Mouse (Mus musculus) midbrain, embryonic 12.5 days (tissue): ENCODE measurements around the gene Fam110a. TPM values are rescaled to one million over a fixed set of nuclear protein-coding genes. Genes with fewer than 3 reads are reported as not detected.

Experiments used
- ATAC-seq: fragments of 200-750 bp; cut with Nextera tagmentation; 2 replicates; pipeline ENCODE4 v1.8.0; 2017; ENCODE audit warnings: low read depth, moderate TSS enrichment, moderate library complexity; ENCODE audit not compliant: low FRiP score
- H3K27ac ChIP-seq: fragments of 300-500 bp; sonication (generic); replicated peaks from 2 replicates; pipeline ENCODE4 v1.5.1; 2016; ENCODE audit warnings: mild to moderate bottlenecking
- H3K27me3 ChIP-seq: fragments of 300-500 bp; sonication (generic); 2 replicates; pipeline ENCODE4 v1.6.1; 2016; ENCODE audit warnings: mild to moderate bottlenecking
- H3K36me3 ChIP-seq: fragments of 300-500 bp; sonication (generic); 2 replicates; pipeline ENCODE4 v1.6.1; 2016
- H3K4me1 ChIP-seq: fragments of 300-500 bp; sonication (generic); 2 replicates; pipeline ENCODE4 v1.6.1; 2016
- H3K4me2 ChIP-seq: fragments of 300-500 bp; sonication (generic); replicated peaks from 2 replicates; pipeline ENCODE4 v1.6.1; 2016; ENCODE audit warnings: mild to moderate bottlenecking, moderate library complexity
- H3K4me3 ChIP-seq: fragments of 300-500 bp; sonication (generic); 2 replicates; pipeline ENCODE4 v1.5.1; 2016; ENCODE audit warnings: mild to moderate bottlenecking
- H3K9ac ChIP-seq: fragments of 300-500 bp; sonication (generic); replicated peaks from 2 replicates; pipeline ENCODE4 v1.6.1; 2016; ENCODE audit warnings: mild to moderate bottlenecking, moderate library complexity
- H3K9me3 ChIP-seq: fragments of 300-500 bp; sonication (generic); 2 replicates; pipeline ENCODE4 v1.6.1; 2016; ENCODE audit warnings: mild to moderate bottlenecking
- WGBS: fragments of 180-500 bp; shearing (Covaris S2); methylation state at CpG from one replicate; pipeline ENCODE4 v1.1.7; 2016; 5-methylcytosine and 5-hydroxymethylcytosine counted together
- polyA plus RNA-seq: library from polyadenylated mRNA; unstranded; fragments of >200 nt; fragmentation: Nextera tagmentation; extraction: Ambion mirVana; gene quantifications from 2 replicates; pipeline ENCODE4 v1.2.1, GENCODE M21; 2016

Gene Fam110a
- polyA plus RNA-seq: 114 and 120 TPM in 2 replicates

DNA sequence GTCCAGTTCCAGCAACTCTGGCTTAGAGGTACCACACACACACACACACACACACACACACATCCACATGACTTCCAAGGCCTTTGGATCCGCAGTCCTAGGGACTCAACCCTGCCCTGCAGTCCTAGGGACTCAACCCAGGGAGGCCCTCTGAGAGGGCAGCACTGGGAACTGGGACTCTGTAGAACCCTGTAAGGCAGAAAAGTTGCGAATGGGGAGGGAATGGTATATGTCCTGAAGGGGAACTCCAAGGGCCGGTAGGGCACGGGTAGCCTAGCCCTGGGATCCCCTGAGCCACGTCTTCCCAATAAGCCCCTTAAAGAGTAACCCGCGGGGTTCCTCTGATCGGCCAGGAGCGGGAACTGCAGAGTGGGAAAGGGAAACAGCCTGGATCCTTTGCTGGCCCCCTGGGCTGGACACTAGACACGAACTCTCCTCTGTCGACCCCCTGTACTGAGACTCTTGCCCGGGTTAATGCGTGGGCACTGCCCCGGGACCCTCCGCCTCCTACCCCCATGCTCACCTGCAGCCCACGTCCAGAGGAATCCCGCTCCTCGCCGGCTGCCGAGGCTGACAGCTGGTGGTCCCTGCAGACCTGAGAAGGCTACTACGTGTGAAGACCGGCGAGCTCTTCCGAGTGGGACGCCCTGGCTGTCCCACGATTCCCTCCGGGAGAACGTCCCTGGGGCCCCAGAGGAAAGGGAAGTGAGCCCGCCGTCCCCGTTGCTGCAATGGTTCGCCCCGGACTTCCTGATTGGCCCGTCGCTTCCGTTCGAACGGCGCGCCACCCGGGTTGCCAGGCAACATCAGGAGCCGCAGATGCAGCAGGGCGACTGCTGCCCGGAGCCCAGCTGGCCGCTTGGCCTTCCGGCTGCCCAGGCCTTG, at the start of gene Fam110a:
TSS of gene Fam110a (minus strand) at position 750 of the 885 bp plus-strand sequence.
- Histone ChIP-seq H3K4me1 (peaks cover 47% of the 10 kb centered on the region), H3K4me2 (peak within 1 kb of the TSS; percentile 74), H3K27ac (peak within 1 kb of the TSS; percentile 82), H3K36me3 (peaks cover 5% of the 10 kb centered on the region; the same call in 1 of the 2 replicates), H3K9ac (peak within 1 kb of the TSS; percentile 69), H3K9me3 (no peaks in the 10 kb centered on the region), H3K27me3 (no peaks in the 10 kb centered on the region), H3K4me3 (peak within 1 kb of the TSS; percentile 68)
- WGBS: under 1% methylated on average over 46 of the region's 46 CpGs
- peak; percentile 92 for ATAC-seq

GRCm38 (mm10) chr2:152029252-152030082, 49.4 kb upstream of the Fam110a start:
- Histone ChIP-seq H3K9me3 (no peaks in the 10 kb centered on the region), H3K36me3 (no peaks in the 10 kb centered on the region), H3K4me2 (peak overlapping the region; percentile 68), H3K27ac (peak overlapping the region; percentile 82), H3K9ac (peak overlapping the region; percentile 49; the same call in 1 of the 2 replicates), H3K4me3 (peak overlapping the region; percentile 55), H3K27me3 (peaks cover 55% of the 10 kb centered on the region), H3K4me1 (peaks cover 17% of the 10 kb centered on the region)
- peak; percentile 93 for ATAC-seq
- 1% methylated on average over 54 of the region's 54 CpGs for WGBS

- H3K9ac ChIP-seq: no peak overlapping the region
- peaks cover 22% of the 10 kb centered on the region for H3K27me3 ChIP-seq
- 52% methylated on average over 11 of the region's 11 CpGs for WGBS
- H3K4me1 ChIP-seq: peaks cover 14% of the 10 kb centered on the region
- H3K9me3 ChIP-seq: no peaks in the 10 kb centered on the region
- no peaks in the 10 kb centered on the region for H3K36me3 ChIP-seq
- H3K4me3 ChIP-seq: no peak overlapping the region
- H3K4me2 ChIP-seq: no peak overlapping the region
- no peak overlapping the region; the same call in 1 of the 2 replicates for H3K27ac ChIP-seq
- ATAC-seq: peak; percentile 45
Observed at GRCm38 (mm10) chr2:152024883-152025422, 44.9 kb upstream of the Fam110a start.

DNA sequence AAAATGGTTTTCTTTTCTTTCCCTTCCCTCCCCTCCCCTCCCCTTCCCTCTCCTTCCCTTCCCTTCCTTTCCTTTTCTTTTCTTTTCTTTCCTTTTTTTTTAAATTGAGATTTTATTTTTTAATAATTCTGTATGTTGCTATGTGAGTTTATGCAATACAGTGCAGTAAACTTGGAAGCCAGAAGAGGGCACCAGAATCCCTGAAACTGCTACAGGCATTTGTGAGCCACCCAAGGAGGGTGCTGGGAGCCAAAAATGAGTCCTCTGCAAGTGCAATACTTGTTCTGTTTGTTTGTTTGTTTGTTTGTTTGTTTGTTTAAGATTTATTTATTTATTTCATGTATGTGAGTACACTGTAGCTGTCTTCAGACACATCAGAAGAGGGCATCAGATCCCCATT, 42.0 kb upstream of the Fam110a start:
- Histone ChIP-seq H3K4me2 (no peak overlapping the region), H3K4me1 (0 out of 2 replicates have a peak, but pooled peaks cover 10% of the 10 kb centered on the region), H3K4me3 (no peak overlapping the region), H3K9me3 (no peaks in the 10 kb centered on the region), H3K27me3 (peaks cover 3% of the 10 kb centered on the region; the same call in 1 of the 2 replicates), H3K9ac (no peak overlapping the region), H3K27ac (no peak overlapping the region), H3K36me3 (no peaks in the 10 kb centered on the region)
- no peak for ATAC-seq

DNA sequence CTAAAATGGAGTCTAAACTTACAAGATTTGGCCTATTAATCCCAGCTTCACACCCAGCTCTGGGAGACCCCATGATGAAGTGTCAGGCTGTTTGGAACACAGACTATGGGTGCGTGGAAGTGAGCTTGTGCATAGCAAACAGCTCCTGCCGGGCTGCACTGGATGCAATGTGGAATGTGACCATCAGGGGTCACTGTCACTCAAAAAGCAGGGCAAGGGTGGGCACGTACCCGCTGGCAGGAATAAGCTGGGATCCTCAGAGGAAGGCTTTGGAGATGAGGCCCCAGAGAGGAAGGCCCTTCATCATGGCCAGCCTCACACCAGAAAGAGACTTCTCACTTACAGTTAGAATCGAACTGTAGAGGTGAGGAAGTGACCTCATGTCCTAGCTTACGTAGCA, 40.2 kb upstream of the Fam110a start:
- Histone ChIP-seq H3K4me2 (no peak overlapping the region), H3K9ac (no peak overlapping the region), H3K9me3 (no peaks in the 10 kb centered on the region), H3K27ac (no peak overlapping the region), H3K4me1 (peaks cover 9% of the 10 kb centered on the region; the same call in 1 of the 2 replicates), H3K27me3 (no peaks in the 10 kb centered on the region), H3K36me3 (no peaks in the 10 kb centered on the region), H3K4me3 (no peak overlapping the region)
- WGBS: 20% methylated on average over 6 of the region's 6 CpGs
- ATAC-seq: peak; percentile 55

DNA sequence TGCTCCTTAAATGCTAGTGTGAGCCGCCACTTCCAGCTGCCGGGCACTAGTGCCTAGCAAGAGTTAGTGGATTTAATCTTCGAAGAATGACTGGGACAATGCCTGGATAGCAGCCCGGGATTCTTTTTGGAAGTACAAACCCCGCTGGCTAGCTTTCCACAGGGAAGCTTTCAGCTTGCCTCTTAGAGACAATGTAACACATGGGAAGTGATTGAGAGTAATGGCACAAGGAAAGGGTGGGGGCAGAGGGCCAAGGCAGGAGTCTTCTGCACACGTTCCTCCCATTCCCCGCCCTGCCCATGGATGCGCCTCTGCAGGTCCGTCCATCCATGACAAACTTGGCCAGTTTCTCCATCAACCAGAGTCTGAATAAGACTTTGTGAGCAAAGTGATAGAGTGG, 36.6 kb upstream of the Fam110a start:
- no peak overlapping the region for H3K27ac ChIP-seq
- ATAC-seq: no peak
- WGBS: 43% methylated on average over 9 of the region's 9 CpGs
- no peak overlapping the region for H3K4me3 ChIP-seq
- no peaks in the 10 kb centered on the region for H3K27me3 ChIP-seq
- no peaks in the 10 kb centered on the region for H3K9me3 ChIP-seq
- no peaks in the 10 kb centered on the region; the same call in 1 of the 2 replicates for H3K4me1 ChIP-seq
- no peak overlapping the region for H3K9ac ChIP-seq
- H3K36me3 ChIP-seq: no peaks in the 10 kb centered on the region
- H3K4me2 ChIP-seq: no peak overlapping the region

DNA sequence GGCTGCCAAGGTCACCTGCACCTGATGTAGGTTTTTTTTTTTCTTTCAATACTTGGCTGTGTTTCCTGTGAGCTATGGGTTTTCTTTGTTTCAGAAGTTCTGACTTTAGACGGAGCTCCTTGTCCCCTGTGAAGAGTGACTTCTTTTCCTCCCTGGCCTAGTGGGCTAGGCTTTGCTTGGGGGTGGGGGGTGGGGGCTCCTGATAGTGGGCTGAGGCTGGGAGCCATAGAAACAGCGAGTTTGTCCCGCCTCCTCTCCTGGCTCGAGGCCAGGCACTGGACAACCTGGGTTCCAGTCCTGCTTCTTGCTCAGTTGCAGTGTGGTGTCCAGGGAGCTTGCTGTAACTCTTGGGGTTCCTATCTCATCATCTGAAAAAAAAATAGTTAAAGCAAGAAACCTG, 36.0 kb upstream of the Fam110a start:
- ATAC-seq: no peak
- no peaks in the 10 kb centered on the region for H3K27me3 ChIP-seq
- H3K9ac ChIP-seq: no peak overlapping the region
- 40% methylated on average over 4 of the region's 4 CpGs for WGBS
- H3K4me1 ChIP-seq: no peaks in the 10 kb centered on the region; the same call in 1 of the 2 replicates
- no peak overlapping the region for H3K27ac ChIP-seq
- H3K9me3 ChIP-seq: no peaks in the 10 kb centered on the region
- H3K4me2 ChIP-seq: no peak overlapping the region
- H3K4me3 ChIP-seq: no peak overlapping the region
- H3K36me3 ChIP-seq: no peaks in the 10 kb centered on the region

- Histone ChIP-seq H3K36me3 (no peaks in the 10 kb centered on the region), H3K27me3 (no peaks in the 10 kb centered on the region), H3K4me3 (no peak overlapping the region), H3K4me2 (no peak overlapping the region), H3K4me1 (no peaks in the 10 kb centered on the region; the same call in 1 of the 2 replicates), H3K27ac (no peak overlapping the region), H3K9ac (no peak overlapping the region), H3K9me3 (no peaks in the 10 kb centered on the region)
- WGBS: 78% methylated on average over 2 of the region's 2 CpGs
- no peak for ATAC-seq
Observed at GRCm38 (mm10) chr2:152012701-152013100, 32.7 kb upstream of the Fam110a start.

- H3K27me3 ChIP-seq: no peaks in the 10 kb centered on the region
- H3K9me3 ChIP-seq: no peaks in the 10 kb centered on the region
- H3K4me2 ChIP-seq: no peak overlapping the region
- no peak for ATAC-seq
- H3K9ac ChIP-seq: no peak overlapping the region
- no peak overlapping the region for H3K4me3 ChIP-seq
- no peaks in the 10 kb centered on the region for H3K36me3 ChIP-seq
- no peaks in the 10 kb centered on the region; the same call in 1 of the 2 replicates for H3K4me1 ChIP-seq
- WGBS: 73% methylated on average over 4 of the region's 4 CpGs
- no peak overlapping the region for H3K27ac ChIP-seq
Observed at GRCm38 (mm10) chr2:152012222-152012621, 32.2 kb upstream of the Fam110a start.

DNA sequence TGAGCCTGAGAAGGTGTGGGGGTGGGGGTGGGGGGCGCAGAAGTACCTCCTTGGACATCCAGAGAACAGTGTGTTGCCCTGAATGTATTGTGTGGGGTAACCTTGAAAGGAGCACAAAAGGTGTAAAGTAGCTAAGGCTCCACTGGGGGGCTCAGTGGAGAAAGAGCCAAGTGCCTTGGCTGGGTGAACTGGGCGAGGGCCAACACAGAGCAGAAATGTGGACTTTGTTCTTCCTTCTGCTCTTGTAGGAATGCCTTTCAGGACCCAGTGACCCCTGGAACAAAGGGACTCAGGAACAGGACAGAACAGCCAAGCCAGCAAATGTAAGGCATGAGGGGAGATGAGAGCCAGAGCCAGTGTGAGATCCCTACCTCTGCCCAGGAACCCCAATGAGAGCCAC, 31.7 kb upstream of the Fam110a start:
- 0 out of 2 replicates have a peak overlapping the region, but pooled peaks have one; percentile 5 for H3K27ac ChIP-seq
- H3K4me3 ChIP-seq: no peak overlapping the region
- no peaks in the 10 kb centered on the region for H3K36me3 ChIP-seq

GRCm38 (mm10) chr2:152010661-152011060, 30.6 kb upstream of the Fam110a start:
- Histone ChIP-seq H3K36me3 (no peaks in the 10 kb centered on the region), H3K27ac (no peak overlapping the region), H3K27me3 (no peaks in the 10 kb centered on the region), H3K9ac (no peak overlapping the region), H3K4me1 (no peaks in the 10 kb centered on the region), H3K4me3 (no peak overlapping the region), H3K9me3 (no peaks in the 10 kb centered on the region), H3K4me2 (no peak overlapping the region)
- WGBS: 90% methylated on average over 7 of the region's 7 CpGs
- ATAC-seq: no peak

More for the DNA sequence above, 31.7 kb upstream of the Fam110a start:
- Histone ChIP-seq H3K4me1 (no peaks in the 10 kb centered on the region; the same call in 1 of the 2 replicates), H3K9me3 (no peaks in the 10 kb centered on the region), H3K9ac (no peak overlapping the region), H3K4me2 (no peak overlapping the region), H3K27me3 (no peaks in the 10 kb centered on the region)
- WGBS: 36% methylated on average over 2 of the region's 2 CpGs
- 0 out of 2 replicates have a peak, but pooled peaks have one; percentile 16 for ATAC-seq
